Mouse (Mus musculus) spleen, embryonic (tissue): ENCODE results near the gene Cdk6.
"Not testable (repeated sequence)": the region's sequence is repeated elsewhere in the genome, so short reads cannot be mapped to it uniquely, and the experiment has no call there.

Experiments used
- CTCF ChIA-PET: fragments of 350-600 bp; sonication (Branson Sonifier 250); formaldehyde crosslinking; loops from one replicate; lab custom pipeline; 2022; lab: Charles Lee

Cdk6 gene

GRCm38 (mm10) chr5:3341111-3341911 is at the start of gene Cdk6:
Gene Cdk6 (plus strand): TSS chr5:3341485.
- CTCF ChIA-PET, result no interaction called here

DNA sequence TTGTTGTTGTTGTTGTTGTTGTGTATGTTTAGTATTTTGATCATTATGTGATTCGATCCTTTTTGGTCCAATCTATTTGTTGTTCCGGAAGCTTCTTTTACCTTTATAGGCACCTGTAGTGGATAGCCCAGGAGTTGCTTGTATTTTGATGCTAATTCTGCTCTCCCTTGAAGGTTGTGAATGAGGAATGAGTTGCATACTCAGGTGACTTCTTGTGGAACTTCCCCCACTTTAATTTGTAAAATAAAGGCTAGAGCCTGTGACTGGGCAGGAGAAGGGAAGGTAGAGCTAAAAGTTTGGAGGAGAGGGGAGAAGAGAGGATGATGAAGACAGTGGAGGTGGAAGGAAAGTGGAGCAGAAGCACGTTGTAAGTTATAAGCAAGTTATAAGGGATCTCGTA is 47.6 kb upstream of the Cdk6 start:
- CTCF ChIA-PET, result no interaction called here

GRCm38 (mm10) chr5:3300801-3301457 is 40.4 kb upstream of the Cdk6 start:
- CTCF ChIA-PET, result no interaction called here

DNA sequence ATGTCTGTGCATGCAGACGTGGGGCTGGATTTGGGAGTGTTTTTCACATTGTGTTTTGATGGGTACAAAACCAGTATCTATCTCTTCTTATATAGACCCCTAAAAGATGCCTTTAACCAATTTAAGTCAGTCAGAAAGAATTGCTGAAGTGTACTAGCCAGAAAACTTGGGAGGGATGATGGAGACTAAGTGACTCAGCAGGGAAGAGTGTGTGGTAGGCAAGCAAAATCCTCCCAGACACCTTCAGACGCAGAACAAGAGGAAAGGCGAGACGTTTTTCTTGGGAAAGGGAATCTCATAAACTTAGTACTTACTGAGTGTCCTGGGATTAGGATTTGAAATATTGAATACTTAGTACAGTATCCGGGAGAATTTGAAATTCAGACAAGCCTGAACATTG is 39.8 kb upstream of the Cdk6 start:
- CTCF ChIA-PET, result no interaction called here

- CTCF ChIA-PET, result no interaction called here
These were observed 37.4 kb upstream of the Cdk6 start for GRCm38 (mm10) chr5:3303876-3304275.

DNA sequence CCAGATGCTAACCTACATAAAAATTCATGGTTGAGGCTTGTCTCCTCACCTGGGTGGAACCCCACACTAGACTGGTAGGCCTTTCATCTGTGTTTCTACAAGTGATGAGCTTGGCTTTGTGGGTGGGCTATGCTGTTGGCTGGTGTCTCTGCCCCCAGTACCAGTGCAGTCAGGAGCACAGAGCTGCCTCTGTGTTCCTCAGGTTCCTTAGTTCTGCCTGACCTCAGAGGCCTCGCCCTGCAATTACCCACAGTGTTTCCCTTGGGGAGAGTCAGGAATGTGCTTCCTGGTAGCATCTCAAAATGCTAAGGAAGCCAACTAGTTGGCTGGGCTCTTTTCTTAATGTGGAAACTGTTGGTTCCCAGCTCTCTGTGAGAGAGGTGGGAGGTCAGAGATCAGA is 35.1 kb upstream of the Cdk6 start:
- CTCF ChIA-PET, result no interaction called here

DNA sequence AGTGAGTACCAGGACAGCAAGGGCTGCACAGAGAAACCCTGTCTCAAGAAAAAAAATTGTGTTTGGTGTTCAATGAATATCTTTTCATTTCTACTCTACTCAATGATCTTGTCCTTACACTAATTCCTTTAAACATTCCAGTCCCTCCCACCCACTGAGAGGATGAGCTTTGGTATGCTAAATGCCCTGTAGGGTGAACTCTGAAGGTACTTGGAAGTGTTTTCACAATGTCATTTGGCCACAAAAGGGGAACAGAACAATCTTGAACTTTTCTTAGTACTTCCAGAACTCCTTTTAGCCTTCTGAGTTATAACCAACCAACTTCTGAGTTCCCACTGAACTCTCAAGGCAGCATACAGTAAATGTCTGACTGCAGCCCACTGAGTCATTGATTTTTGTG is 32.2 kb upstream of the Cdk6 start:
- CTCF ChIA-PET, result no interaction called here

GRCm38 (mm10) chr5:3309587-3309986 is 31.7 kb upstream of the Cdk6 start:
- CTCF ChIA-PET, result no interaction called here

DNA sequence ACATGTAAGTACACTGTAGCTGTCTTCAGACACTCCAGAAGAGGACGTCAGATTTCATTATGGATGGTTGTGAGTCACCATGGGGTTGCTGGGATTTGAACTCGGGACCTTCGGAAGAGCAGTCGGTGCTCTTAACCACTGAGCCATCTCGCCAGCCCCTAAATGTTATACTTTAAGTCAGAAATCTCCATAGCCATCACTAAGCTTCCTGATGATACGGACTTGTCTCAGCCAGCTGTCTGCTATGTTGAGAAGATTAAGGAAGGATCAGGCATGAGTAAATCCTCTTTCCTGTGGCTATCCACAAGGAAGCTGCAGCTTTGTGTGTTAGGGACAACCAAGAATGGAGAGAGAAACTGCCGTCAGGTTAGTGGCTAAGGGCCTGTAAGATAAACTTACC is 30.1 kb upstream of the Cdk6 start:
- CTCF ChIA-PET, result not testable (repeated sequence)

DNA sequence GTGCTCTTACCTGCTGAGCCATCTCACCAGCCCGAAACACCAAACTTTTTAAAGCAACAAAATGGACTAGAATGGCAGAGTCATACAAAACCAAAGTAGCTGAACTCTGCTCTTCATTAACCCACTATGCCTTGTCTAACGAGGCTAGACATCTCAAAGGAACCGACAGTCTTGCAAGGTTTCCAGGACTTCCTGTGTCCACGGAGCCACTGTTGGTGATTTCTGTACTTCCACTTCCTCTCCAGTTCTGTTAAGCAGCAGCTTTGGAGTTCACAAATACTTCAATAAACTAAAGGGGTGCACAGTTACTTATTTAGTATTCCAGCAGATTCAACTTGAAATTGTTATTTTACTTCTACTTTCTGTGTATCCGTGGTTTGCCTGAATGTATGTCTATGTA is 23.6 kb upstream of the Cdk6 start:
- CTCF ChIA-PET, result not testable (repeated sequence)

DNA sequence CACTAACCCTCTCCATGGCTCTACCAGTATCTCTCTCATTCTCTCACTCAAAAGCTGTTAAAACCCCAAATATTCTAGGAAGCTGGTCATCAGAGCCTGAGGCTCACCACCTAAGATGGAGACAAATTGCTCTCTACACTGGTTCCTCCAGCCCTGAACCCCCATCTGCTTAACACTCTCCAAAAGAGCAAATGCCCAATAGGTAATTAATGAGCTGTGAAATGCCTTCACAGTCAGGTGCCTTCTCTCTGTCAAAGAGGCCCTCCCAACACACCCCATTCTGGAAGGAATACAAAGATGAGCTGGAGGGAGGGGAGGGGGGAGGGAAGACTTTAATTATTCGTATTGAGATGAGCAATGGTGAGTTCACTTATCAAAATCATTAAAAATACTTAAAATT is 21.1 kb upstream of the Cdk6 start:
- CTCF ChIA-PET, result no interaction called here

DNA sequence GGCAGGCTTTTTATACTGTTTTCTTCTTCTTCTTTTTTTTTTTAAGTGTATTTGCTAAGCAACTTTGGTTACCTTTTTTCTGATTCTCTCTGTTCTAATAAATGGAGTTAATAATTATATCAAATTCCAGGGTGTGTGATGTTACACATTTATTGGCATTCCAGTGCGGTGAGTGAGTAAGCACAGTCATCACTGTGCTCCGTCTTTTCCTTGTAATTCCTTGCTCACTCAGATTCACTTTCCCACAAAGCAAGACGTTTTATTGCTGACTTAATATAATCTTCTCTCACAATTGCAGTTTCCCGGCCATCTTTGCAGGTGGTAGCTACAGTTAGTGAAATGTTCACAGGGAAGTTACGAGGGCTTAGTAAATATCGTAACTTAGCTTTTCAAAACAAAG is 19.2 kb upstream of the Cdk6 start:
- CTCF ChIA-PET, result no interaction called here

DNA sequence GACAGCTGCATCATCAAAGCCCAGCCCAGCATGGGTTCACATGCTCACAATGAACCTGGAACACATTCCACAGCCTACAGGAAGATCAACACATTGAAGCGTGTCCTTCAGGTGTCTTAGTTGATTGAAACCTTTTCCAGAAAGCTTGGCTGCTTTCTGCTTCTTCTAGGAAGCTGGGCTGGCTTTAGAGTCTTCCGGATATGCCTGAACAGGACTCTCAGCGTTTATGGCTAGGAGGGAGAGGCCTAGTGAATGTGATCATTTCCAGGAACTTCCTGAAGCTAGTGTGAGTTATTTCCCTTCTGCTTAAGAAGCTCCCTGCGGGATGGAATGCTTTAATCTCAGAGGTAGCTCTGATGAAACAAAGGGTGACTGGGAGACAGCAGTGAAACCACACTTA is 17.2 kb upstream of the Cdk6 start:
- CTCF ChIA-PET, result no interaction called here

DNA sequence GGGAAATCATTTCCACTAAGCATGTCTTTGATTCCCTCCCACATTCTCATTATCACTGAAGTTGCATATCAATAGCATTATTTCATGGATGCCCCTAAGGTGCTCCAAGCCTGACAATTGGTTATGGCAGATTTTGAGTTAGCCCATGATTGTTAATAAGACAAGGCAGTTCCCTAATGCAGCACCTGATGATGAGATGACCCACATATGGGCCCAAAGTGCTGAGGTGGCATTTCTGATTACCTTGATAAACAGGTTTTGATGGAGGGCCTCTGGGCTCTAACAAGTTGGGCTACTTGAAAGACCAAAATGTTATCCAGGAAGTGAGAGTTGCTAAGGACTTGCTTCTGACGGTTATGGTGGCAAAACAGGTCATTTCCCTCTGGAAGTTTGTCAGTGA is 11.9 kb upstream of the Cdk6 start:
- CTCF ChIA-PET, result no interaction called here

GRCm38 (mm10) chr5:3330932-3331331 is 10.4 kb upstream of the Cdk6 start:
- CTCF ChIA-PET, result no interaction called here

- CTCF ChIA-PET, result not testable (repeated sequence)
These were observed 8.3 kb upstream of the Cdk6 start for GRCm38 (mm10) chr5:3333019-3333418.

GRCm38 (mm10) chr5:3340340-3341058 is 786 bp upstream of the Cdk6 start:
- CTCF ChIA-PET, result not testable (repeated sequence)

GRCm38 (mm10) chr5:3341931-3342770 is 866 bp downstream of the Cdk6 start:
- CTCF ChIA-PET, result interaction anchor here (1.5 kb wide), 1 partner anchor 255 kb away, joined by 3 read pairs; no protein-coding TSS in a partner anchor

- CTCF ChIA-PET, result interaction anchor here (1.5 kb wide), 1 partner anchor 254 kb away, joined by 3 read pairs; no protein-coding TSS in a partner anchor
These were observed 1.7 kb downstream of the Cdk6 start for GRCm38 (mm10) chr5:3342771-3343565.

GRCm38 (mm10) chr5:3343566-3344080 is 2.3 kb downstream of the Cdk6 start:
- CTCF ChIA-PET, result interaction anchor here (1.5 kb wide), 1 partner anchor 253 kb away, joined by 3 read pairs; no protein-coding TSS in a partner anchor
